Mouse (Mus musculus) liver, adult (tissue): ENCODE results near the gene Rad51.
A peak's percentile ranks its signal among the peaks of the same experiment; 100 is the strongest.

Experiments used
- GATA4 ChIP-seq: IDR thresholded peaks from 2 replicates; pipeline ENCODE4 v1.6.1; 2014; ENCODE audit warnings: mild to moderate bottlenecking, low read length; ENCODE audit not compliant: insufficient replicate concordance

The Rad51 gene

DNA sequence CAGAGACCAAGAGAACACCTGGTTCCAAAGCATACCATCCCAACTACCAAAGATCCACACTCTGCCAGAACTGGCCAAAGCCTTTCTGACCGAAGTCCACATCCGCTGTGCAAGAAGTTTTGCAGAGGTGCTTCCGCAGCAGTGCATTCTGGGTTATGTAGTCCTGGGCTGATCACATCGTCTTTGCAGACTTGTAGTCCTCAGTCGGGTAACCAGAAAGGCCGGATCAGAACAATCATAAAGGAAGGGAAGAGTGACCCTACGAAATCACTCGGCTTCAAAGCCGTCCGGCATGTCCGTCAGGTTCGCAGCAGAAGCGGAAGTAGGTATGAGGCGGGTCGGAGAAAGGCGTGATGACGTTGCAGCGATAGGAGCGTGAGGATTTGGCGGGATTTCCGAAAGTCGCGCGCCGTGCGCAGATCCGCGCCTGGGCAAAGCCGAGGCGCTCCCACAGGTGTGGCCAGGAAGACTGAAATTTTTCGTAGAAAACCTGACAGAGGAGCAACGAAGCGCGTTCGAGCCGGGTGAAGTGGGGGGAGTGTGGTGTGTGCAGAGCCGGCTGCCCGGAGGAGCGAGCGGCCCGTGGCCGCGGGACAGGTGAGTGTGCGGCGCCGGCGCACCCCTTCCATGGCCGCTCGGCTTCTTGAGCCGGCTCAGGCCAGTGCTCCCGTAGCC is at the start of gene Rad51:
Gene Rad51 (plus strand): TSS at position 356 of the 675 bp plus-strand sequence.
- peak; percentile 79; the same call in 1 of the 2 replicates for TF ChIP-seq GATA4

- TF ChIP-seq GATA4, result no peak
Observed at GRCm38 (mm10) chr2:119072397-119072796, 40.2 kb upstream of the Rad51 start.

GRCm38 (mm10) chr2:119086156-119086555 is 26.4 kb upstream of the Rad51 start:
- TF ChIP-seq GATA4, result no peak

GRCm38 (mm10) chr2:119101552-119101951 is 11.0 kb upstream of the Rad51 start:
- TF ChIP-seq GATA4, result no peak

- no peak for TF ChIP-seq GATA4
Observed at GRCm38 (mm10) chr2:119106583-119106982, 6.0 kb upstream of the Rad51 start.

DNA sequence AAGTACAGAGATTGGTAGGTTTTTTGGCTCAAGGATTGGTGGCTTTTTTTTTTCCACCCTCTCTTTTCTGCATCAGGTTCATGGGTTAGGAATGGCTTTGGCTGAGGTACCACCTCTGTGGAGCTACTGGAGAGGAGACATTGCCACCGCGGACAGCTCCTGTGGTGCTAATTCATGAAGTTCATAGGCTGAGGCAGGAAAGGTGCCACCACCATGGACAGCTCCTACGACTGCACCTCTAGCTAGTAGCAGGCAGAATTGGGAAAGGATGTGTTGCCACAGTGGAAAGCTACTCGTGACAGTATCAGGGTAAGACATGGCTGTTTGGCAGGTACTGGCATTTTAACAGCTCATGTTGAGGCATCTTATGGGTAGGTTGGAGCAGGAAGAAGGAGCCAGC is 4.0 kb upstream of the Rad51 start:
- no peak for TF ChIP-seq GATA4

GRCm38 (mm10) chr2:119111060-119111459 is 1.5 kb upstream of the Rad51 start:
- no peak for TF ChIP-seq GATA4

DNA sequence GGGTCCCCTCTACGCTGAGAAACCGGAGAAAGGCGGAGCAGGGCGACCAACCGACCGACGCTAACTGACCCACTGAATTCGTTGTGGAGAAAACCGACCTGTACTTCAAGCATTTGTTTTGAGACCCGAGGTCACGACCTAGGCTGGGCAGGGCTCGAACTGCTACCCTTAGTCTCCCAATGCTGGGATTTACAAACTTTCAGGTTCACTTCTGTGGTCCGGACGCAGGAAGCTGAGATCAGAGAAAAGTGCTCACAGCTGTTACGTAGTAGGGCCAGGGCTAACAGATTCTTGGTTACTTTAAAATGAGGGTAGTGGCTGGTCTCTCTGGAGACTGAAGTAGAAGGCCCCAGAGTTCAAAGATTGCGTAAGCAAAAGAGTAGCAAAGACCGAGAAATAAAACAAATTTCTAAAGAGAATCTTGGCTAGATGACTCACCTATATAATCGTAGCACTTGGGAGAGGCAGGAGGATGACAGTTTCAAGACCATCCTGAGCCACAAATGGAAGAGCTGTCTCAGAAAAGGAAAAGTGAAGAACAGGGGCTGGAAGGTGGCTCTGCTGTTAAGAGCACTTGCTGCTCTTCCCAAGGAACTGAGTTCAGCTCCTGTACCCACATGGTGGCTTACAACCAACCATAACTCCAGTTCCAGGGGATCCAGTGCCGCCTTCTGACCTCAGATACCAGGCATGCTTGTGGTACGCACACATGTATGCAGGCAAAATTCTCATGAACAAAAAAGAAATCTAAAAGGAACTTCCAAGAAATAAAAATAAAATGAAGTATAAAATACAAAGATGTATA is 730 bp downstream of the Rad51 start:
- TF ChIP-seq GATA4, result no peak

DNA sequence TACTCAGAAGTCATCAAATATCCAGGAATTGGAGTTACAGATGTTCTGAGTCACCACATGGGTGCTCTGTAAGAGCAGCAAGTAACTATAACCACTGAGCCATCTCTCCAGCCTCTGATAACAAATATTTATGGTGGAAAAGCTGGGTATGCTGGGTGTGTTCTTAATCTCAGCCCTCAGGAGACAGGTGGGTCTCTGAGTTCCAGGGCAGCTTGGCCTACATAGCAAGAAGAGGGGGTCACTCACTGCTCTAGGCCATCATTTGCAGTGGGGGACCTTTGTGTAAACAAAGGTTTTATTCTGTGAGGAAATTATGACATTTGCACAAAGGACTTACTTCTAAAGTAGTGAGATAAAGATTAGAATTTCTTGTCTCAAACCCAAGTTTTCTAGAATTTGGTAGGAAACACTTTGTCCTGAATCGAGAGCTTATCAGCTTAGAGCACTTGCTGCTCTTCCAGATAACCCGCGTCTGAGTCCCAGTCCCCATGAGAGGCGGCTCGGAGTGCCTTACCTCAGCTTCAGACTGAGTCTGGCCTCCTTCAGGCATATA is 23.8 kb downstream of the Rad51 start:
- TF ChIP-seq GATA4, result no peak

DNA sequence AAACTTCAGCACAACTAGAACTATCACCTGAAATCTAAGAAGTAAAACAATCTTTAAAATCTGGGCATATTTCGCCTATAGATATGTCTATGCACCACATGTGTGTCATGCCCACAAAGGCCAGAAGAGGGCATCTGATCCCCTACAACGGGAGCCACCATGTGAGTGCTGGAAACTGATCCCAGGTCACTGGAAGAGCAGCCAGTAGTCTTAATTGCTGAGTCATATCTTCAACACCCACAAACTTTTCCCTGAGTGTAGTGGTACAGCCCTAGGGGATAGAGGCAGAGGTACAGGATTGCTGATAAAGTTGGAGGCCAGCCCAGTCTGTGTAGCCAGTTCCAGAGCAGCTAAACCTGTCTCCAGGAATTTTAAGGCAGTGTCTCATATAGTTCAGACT is 32.6 kb downstream of the Rad51 start:
- TF ChIP-seq GATA4, result no peak

- TF ChIP-seq GATA4, result no peak
Observed at GRCm38 (mm10) chr2:119146435-119146834, 33.8 kb downstream of the Rad51 start.

- TF ChIP-seq GATA4, result no peak
Observed at GRCm38 (mm10) chr2:119147160-119147678, 34.6 kb downstream of the Rad51 start.

DNA sequence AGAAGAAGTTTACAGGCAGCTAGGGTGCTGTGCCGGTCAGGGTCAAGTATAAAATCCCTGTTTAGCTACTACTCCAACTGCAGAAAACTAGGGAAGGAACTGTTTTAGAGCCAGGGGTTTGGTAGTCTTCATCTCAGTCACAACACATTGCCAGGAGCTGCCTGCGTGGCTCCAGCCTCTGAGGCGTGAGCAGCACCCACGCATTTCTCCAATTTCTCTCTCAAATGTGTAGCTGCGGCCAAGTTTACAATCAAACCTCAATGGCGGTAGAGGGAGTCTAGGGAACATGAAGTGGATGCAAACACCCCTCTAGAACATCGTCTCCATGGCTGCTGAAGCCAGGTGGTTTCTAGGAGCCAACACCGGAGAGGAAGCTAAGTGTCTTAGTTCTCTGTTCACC is 35.2 kb downstream of the Rad51 start:
- no peak for TF ChIP-seq GATA4

- no peak for TF ChIP-seq GATA4
Observed at GRCm38 (mm10) chr2:119152255-119152654, 39.7 kb downstream of the Rad51 start.

GRCm38 (mm10) chr2:119154683-119155082 is 42.1 kb downstream of the Rad51 start:
- TF ChIP-seq GATA4, result no peak

GRCm38 (mm10) chr2:119155388-119155787 is 42.8 kb downstream of the Rad51 start:
- peak; percentile 28; the same call in 1 of the 2 replicates for TF ChIP-seq GATA4
